Mouse (Mus musculus): ENCODE results near the gene Oma1.

Gene Oma1

DNA sequence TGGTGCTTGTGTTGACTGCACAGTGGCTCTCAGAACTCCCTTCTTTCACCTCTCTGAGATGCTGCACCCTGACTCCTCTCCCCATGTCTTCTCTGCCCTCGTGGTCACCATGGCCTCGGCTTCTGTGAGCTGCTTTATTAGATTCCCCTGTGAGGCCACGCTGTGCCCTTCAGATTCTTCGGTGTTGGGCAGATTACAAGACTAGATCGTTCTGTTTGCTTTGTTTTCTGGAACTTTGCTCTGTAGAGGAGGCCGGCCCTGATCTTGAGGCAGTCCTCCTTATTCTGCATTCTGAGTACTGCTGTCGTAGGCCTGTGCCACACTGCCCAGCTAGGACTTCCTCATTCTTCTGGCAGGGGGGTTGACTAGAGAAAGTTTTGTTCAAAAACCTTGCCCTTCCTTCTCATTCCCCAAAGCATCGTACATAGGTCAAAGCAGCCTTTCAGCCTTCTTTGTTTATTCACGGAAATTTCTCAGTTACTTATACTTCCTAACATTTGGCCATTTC, 45.4 kb downstream of the Oma1 start:
- no peak for DNase-seq (ENCODE audit: low spot score)

DNA sequence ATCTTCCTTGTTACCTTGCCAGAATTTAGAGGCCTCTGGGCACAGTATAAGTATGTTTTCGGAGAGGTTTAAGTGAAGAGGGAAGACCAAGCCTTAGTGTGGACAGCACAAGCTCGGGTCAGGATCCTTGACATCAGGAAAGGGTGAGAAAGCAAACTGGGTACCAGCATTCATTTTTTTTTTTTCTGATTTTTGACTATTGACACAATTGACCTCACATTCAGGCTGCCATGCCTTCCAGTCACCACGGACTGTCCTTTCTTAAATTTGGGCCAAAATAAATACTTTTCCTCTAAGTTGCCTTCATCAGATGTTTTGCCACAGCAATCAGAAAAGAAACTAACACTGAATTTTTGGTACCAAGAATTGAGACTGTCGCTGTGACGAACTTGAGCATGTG, 68.6 kb downstream of the Oma1 start:
- DNase-seq (ENCODE audit: low spot score) = no peak

DNA sequence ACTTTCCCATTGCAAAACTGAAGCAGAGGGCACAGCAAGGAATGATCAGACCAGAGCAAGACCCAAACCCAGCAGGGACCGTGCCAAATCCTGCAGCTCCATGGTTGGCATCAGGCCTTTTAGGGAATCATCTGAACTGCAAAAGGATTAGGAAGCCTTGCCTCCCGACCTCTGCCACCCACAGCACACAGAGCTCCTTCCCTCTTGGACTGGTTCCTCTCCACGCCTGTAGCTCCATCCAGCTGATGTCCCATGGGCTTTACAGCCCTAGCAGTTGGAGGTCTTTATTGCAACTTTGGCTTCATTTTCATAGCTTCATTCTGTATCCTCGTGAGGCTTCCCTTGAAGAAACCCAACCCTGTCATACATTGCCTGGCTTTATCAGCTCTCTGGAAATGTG, 71.4 kb downstream of the Oma1 start:
- DNase-seq (ENCODE audit: low spot score) = no peak

DNA sequence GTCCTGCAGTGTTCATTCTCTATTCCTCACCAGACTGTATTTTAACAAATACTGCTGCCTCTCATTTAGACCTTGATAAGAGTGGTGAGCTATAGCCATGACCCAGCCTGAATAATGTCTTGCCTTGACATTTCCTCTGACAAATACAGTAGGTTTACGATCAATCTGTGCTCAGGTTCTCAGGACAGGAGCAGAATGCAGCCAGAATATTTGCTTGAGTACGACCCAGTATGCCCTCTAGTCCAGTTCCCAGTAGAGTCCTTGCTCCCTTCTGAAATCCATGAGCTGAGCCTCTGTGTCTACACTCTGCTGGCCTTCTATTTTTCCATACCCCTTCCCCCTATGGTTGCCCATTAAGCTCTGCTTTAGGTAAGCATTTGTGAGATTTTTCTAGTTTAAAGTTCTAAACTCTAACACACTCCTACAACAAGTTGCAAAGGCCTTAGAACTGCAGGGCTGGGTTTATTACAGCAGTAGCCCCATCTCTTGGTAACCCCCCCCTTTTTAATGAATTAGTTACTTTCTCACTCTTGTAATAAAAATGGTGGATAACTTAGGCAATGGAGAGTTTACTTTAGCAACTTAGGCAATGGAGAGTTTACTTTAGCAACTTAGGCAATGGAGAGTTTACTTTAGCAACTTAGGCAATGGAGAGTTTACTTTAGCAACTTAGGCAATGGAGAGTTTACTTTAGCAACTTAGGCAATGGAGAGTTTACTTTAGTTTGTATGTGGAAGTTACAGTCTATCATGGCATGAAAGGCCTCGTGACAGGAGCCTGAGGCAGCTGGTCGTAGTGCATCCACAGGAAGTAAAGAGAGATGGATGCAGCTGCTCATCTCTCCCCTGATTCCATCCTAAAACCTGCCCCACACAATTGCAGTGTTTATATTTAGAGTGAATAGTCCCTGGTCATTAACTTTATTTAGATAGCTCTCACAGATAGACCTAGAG, 72.5 kb downstream of the Oma1 start:
- DNase-seq (ENCODE audit: low spot score) = no peak

DNA sequence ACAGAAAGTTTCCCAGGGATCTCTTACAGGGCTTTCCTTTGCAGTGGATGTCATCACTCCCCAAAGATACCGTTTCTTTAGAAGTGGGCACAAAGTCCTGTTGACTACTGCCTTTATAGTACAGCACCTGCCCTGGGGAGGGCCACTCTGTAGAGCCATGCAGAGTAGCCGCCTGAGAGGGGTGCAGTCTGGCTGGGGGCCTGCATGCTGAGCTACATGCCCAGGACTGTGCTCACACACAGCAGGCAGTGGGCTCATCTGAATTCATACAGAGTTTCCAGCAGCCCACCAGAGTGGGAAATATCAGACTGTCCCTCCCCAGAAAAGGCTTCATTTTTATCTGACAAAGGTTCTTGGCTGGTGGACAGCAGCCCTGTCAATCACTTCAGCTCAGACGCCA, 73.7 kb downstream of the Oma1 start:
- no peak for DNase-seq (ENCODE audit: low spot score)

DNA sequence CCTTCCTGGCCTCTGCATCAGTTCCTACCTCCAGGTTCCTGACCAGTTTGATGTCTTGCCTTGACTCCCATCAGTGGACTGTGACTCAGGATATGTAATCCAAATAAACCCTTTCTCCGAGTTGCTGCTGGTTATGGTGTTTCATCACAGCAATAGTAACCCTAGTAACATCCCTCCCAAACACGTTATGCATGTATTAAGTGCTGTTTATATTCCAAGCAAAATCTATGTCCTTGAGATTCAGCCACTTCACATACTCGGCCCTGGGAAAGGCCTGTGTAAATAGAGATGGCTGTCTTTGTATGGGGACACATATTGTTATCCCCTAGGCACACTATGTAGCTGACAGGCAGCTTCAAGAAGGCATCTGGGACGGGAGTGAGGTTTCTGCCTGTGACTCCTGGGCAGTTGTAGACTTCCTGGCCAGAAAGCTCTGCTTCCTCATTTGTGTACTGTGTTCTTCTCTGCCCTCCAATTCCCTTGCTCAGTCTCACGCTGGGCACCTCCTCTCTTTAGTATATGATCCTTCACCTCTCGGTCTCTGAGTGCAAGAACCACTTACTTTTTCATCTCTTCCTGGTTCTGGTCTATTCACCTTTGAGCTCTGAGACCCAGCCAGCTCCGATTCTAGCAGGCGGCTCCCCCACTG, 75.0 kb downstream of the Oma1 start:
- no peak for DNase-seq (ENCODE audit: low spot score)

DNA sequence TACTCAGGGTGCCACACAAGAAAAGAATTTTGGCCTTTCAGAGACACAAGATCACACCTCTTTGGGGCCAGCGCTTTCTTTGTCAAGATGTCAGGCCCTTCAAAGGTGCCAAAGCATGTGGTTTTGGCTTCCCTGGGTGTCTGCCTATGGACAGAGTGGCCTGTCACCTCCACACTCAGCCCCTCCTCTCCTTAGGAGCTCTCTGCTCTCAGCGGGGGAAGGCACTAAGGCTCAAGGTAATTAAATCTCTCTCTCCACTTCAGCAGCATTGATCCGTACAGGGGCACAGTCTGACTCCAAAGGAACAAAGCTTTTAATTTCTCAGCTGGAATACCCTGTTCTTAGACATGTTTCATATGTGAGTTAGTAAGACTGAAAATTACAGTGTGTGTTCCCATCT, 76.0 kb downstream of the Oma1 start:
- no peak for DNase-seq (ENCODE audit: low spot score)

DNA sequence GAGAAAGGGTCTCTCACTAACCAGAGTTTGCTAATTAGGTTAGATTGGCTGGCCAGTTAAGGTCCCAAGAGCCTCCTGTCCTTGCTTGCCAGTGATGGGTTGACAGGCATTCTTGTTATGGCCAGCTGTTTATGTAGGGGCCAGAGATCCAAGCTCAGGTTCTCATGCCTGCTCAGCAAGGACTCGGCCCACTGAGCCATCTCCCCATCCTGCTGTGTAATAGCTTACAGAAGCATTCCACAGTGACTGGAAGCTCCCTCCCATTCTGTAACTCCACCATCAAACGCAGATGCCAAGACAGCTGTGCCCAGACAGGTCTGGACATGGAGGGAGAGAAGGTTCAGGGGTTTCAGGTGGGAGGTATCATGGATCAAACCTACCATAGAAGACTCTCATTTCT, 76.9 kb downstream of the Oma1 start:
- DNase-seq (ENCODE audit: low spot score) = no peak

DNA sequence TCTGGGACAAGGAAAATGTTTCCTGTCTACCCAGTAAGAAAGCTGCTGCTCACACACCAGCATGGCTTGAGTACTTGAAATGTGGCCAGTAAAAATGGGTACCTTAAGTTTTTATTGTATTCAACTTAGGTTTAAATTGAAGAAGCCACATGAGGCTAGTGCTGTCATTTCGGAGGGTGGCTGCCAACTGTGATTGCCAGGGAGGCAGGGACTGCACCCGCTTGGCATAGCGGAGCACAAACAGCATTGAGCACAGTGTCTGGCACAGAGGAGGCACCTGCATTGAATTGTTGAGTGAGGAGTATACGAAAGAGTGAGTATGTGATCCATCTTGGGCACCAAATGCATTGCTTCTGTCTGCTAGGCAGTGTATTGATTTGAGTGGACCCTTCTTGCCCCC, 81.5 kb downstream of the Oma1 start:
- no peak for DNase-seq (ENCODE audit: low spot score)

DNA sequence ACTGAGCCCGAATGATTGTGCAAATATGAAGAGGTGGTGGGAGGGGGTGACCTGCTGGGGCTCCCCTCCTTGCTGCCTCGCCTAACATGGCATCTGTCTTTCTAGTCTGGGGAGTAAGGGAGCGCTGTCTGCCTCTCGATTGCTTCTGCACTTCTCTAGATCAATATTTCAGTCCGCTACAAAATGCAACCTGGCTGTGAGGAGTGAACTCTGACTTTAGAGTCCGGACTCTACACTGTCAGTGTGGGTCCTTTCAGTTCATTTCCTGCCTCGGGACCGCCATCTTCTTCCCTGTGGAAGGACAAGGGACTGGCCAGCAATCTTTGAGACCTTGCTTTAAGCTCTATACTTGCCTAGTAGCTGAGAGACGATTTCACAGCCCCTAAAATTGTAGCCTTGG, 82.3 kb downstream of the Oma1 start:
- no peak for DNase-seq (ENCODE audit: low spot score)

DNA sequence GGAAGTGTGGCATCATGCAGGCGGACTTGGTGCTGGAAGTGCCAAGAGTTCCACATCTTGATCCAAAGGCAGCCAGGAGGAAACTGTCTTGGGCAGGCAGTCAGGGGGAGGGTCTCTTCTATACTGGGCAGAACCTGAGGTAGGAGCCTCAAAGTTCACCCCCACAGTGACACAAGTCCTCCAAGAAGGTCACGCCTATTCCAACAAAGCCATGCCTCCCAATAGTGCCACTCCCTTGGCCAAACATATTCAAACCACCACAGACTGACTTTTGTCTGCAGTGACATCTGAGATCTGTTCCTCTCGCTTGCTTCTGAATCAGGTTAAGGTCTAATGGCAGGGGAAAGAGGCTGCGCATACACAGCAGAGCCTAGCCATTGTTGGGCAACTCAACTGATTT, 83.3 kb downstream of the Oma1 start:
- no peak for DNase-seq (ENCODE audit: low spot score)

DNA sequence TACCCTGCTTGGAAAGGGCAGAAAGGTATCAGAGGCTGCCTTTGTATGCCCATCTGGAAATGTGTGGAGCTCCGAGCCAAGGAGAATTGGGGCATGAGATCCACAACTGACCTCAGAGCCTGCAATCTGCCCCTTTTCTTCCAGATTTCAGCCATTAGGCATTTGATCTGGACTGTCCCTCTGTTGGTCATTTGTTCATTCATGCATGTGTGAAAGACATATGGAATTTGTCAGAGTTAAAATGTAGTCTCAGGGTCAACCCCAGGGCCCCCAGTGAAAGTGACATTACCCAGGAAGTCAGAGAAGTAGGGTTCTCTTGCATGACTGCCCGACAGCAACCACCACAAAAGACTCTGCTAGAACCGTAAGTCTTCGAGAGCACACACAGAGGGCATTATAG, 89.0 kb downstream of the Oma1 start:
- DNase-seq (ENCODE audit: low spot score) = no peak

DNA sequence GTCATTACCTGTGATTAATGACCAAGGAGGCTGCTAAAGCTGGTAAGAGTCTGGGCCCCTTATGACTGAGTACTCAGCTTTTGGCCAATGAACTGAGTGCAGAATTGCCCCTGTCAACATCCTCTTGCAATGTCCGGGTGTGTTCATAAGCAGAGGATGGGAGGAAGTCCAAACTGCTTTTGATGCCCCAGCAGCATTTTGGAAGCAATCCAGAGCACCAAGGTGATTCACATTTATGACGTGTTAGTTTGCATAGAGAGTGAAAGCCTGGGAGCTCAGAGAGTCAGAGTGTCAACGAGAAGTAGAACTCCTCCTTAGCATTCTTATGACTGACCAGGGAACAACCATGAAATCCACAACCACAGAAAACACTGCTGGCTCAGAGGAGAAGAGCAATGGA, 91.7 kb downstream of the Oma1 start:
- DNase-seq (ENCODE audit: low spot score) = no peak

DNA sequence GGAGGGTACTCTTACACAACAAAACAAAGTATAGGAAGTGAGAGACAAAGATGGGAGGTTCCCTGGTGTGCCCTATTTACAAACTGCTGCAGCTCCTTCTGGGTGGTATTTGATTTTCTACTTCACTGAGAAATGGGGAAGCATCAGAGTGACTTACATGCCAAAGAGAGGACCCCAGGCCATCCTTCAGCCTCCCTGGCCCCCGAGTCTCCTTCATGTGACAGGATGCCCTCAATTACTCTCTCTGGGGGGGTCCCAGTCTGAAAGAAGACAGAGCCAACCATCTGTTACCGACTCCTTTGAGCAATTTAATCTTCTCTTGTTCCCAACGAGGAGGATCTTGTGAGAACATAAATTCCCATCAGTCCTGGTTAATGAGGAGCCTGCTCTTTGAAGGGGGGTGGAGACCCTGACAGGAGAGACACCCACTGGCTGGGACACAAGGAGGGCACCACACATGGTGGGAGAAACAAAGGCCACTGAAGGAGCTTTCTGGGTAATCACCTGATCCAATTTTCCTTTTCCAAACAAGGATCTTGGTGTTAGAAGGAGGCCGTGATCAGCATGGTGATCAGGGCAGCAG, 96.7 kb downstream of the Oma1 start:
- DNase-seq (ENCODE audit: low spot score) = no peak

All from MN1 (cell line).